Mouse (Mus musculus) neural tube, embryonic 14.5 days (tissue): Measurements from ENCODE around the gene Mtmr4. TPM values are rescaled to one million over a fixed set of nuclear protein-coding genes. Genes with fewer than 3 reads are reported as not detected.

Experiments
- ATAC-seq: fragments of 200-750 bp; cut with Nextera tagmentation; 2 replicates; pipeline ENCODE4 v1.8.0; 2017; ENCODE audit warnings: low read depth, mild to moderate bottlenecking, moderate TSS enrichment, moderate library complexity
- H3K27ac ChIP-seq: fragments of 300-500 bp; sonication (generic); 2 replicates; pipeline ENCODE4 v1.5.1; 2014; ENCODE audit warnings: low read depth, mild to moderate bottlenecking, control low read depth, low read length, moderate library complexity, mixed read lengths
- H3K27me3 ChIP-seq: fragments of 300-500 bp; sonication (generic); 2 replicates; pipeline ENCODE4 v1.6.1; 2014; ENCODE audit warnings: low read length; ENCODE audit not compliant: control insufficient read depth, insufficient read depth
- H3K36me3 ChIP-seq: fragments of 300-500 bp; sonication (generic); 2 replicates; pipeline ENCODE4 v1.6.1; 2014; ENCODE audit warnings: low read length, mixed read lengths; ENCODE audit not compliant: control insufficient read depth, insufficient read depth
- H3K4me1 ChIP-seq: fragments of 300-500 bp; sonication (generic); 2 replicates; pipeline ENCODE4 v1.6.1; 2014; ENCODE audit warnings: low read length; ENCODE audit not compliant: control insufficient read depth, insufficient read depth
- H3K4me2 ChIP-seq: fragments of 300-500 bp; sonication (generic); 2 replicates; pipeline ENCODE4 v1.6.1; 2014; ENCODE audit warnings: mild to moderate bottlenecking, low read depth, low read length, control low read depth
- H3K4me3 ChIP-seq: fragments of 300-500 bp; sonication (generic); 2 replicates; pipeline ENCODE4 v1.5.1; 2014; ENCODE audit warnings: low read depth, low read length, control low read depth, mixed read lengths
- H3K9ac ChIP-seq: fragments of 300-500 bp; sonication (generic); replicated peaks from 2 replicates; pipeline ENCODE4 v1.6.1; 2014; ENCODE audit warnings: low read depth, mild to moderate bottlenecking, control low read depth, low read length, mixed read lengths
- H3K9me3 ChIP-seq: fragments of 300-500 bp; sonication (generic); 2 replicates; pipeline ENCODE4 v1.6.1; 2016; ENCODE audit warnings: low read length; ENCODE audit not compliant: control insufficient read depth
- WGBS: fragments of 180-500 bp; shearing (Covaris S2); extraction: QIAGEN DNeasy Blood & Tissue Kit; methylation state at CpG from one replicate; pipeline ENCODE4 v1.1.7; 2014; 5-methylcytosine and 5-hydroxymethylcytosine counted together
- polyA plus RNA-seq: library from polyadenylated mRNA; unstranded; fragments of >200 nt; fragmentation: Nextera tagmentation; extraction: Ambion mirVana; gene quantifications from 2 replicates; pipeline ENCODE4 v1.2.1, GENCODE M21; 2014

Gene Mtmr4
- polyA plus RNA-seq, 1 experiment from 2014 or later = 51.0 TPM

DNA sequence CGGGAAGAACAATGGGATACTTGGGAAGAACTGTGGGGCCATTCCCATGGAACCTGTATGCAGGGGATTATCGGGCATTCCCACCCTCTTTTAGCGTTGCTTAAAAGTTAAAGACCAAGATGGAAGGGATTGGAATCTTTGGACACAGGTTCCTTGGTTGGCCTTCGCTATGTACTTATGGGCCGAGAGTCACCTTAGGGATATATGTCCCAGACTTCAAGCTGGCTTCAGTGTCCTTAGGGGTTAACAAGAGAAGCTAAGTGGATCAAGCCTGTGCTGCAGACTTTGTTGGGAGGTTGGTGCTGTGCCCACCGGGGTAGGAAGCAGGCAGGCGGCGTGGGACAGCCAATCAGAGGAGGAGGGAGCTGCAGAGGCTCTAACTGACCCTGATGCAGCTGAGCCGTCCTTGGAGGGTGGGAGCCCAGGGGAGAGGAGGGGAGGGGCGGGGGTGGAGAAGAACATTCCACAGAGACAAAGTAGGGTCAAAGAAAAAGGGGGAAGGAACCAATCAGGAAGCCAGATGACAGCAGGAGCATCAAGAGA lies 11.3 kb upstream of the Mtmr4 start:
- no peak for ATAC-seq
- H3K27ac ChIP-seq = no peak overlapping the region
- no peak overlapping the region for H3K9ac ChIP-seq
- no peaks in the 10 kb centered on the region for H3K36me3 ChIP-seq
- H3K27me3 ChIP-seq = no peaks in the 10 kb centered on the region
- WGBS = 52% methylated on average over 10 of the region's 10 CpGs
- H3K4me3 ChIP-seq = no peak overlapping the region
- H3K9me3 ChIP-seq = no peaks in the 10 kb centered on the region
- no peak overlapping the region for H3K4me2 ChIP-seq
- peaks cover 8% of the 10 kb centered on the region; the same call in 1 of the 2 replicates for H3K4me1 ChIP-seq

DNA sequence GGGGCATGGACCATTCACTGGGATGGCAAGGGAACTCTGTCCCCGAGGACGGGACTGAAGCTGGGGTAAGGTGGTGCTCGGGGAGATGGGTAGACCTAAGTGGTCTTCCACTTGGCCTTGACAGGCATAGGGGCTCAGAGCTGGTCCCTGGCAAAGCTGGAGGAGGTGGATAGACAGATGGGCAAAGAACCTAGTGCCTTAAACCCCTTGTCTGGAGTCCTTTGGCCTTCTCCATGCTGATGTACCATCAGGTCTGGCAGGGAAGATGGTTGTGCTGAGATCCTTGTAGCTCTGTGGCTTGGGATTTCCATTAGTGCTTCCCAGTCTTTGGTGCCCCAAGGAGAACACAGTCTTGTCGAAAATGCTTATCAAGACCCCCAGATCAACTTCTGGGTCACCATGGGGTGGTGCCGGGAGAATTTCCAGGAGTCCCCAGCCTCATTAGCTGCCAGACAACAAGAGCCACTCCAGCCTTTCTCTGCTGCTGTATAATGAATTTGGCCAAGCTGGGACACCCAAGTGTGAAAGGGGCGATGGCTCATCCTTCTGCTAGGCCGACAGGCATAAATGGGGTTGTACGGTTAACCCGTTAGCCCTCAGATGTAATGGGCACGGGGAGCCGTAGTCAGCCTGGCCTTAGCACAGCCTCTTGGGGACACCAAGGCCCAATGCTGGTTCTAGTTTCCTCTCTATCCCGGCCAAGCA lies 10.6 kb upstream of the Mtmr4 start:
- ATAC-seq = no peak
- no peak overlapping the region for H3K4me2 ChIP-seq
- H3K9ac ChIP-seq = no peak overlapping the region
- WGBS = 89% methylated on average over 12 of the region's 12 CpGs
- H3K27ac ChIP-seq = no peak overlapping the region
- H3K4me3 ChIP-seq = no peak overlapping the region
- H3K36me3 ChIP-seq = no peaks in the 10 kb centered on the region
- no peaks in the 10 kb centered on the region for H3K27me3 ChIP-seq
- no peaks in the 10 kb centered on the region for H3K9me3 ChIP-seq
- peaks cover 8% of the 10 kb centered on the region; the same call in 1 of the 2 replicates for H3K4me1 ChIP-seq

DNA sequence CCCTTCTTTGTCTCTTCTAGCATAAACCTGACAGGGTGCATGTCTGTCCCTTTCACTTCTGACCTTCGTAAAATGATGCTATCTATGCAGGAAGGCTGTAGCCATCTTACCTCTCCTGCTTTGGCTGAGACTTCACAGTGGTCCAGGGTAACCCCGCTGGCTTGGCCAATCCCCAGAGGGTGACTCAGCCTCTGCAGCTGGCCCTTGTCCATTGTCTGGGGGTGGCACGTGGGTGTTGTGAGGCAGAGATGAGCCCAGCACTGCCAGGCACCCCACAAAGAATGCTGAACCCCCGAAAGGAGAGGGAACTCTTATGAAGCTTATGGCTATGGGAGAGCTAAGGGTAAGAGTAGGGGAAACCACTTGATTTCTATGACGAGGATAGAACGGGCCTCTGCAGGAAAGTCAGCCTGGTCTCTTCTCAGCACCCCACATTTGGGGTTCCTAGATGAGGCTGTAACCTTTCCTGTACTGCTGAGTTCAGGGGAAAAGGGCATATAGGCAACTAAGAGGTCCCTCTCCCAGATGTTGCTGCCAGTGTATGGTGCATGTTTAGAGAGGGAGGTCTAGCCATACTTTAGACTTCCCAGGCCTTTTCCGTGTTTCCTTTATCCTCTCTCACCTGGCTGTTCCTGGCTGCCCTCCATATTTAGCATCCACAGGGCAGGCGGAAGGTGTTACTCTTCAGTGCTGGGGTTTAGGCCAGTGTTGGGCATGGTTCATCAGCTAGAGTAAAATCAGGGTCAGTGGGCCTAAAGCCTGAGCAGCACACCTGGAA lies 9.8 kb upstream of the Mtmr4 start:
- no peak for ATAC-seq
- no peaks in the 10 kb centered on the region for H3K27me3 ChIP-seq
- no peak overlapping the region for H3K4me3 ChIP-seq
- WGBS = 86% methylated on average over 8 of the region's 8 CpGs
- no peaks in the 10 kb centered on the region for H3K36me3 ChIP-seq
- no peak overlapping the region for H3K9ac ChIP-seq
- peaks cover 8% of the 10 kb centered on the region; the same call in 1 of the 2 replicates for H3K4me1 ChIP-seq
- H3K27ac ChIP-seq = no peak overlapping the region
- no peak overlapping the region for H3K4me2 ChIP-seq
- no peaks in the 10 kb centered on the region for H3K9me3 ChIP-seq

DNA sequence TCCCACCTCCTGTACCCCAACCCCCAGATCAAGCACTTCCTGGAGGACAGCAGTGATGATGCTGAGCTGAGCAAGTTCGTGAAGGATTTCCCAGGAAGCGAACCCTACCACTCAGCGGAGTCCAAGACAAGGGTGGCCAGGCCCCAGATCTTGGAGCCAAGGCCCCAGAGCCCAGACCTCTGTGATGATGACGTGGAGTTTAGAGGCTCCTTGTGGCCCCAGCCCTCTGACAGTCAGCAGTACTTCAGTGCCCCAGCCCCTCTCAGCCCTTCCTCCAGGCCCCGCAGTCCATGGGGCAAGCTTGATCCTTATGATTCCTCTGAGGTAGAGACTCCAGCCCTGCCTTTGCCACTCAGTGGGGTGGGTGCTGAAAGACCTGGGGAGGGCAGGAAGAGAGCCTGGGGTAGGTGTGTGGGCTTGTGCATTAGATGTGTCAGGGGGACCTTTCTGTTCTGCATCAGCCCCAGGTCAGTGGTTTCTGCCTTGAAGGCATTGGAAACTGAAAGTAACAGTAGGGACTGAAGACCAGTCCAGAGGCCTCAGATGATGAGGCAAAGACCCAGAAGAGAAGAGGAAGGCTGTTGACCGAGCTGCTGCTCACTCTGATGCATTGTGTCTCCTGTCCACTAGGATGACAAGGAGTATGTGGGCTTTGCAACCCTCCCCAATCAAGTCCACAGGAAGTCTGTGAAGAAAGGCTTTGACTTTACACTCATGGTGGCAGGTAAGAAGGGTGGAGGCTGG lies 8.5 kb upstream of the Mtmr4 start:
- Histone ChIP-seq H3K4me2 (no peak overlapping the region), H3K4me3 (no peak overlapping the region), H3K4me1 (peaks cover 3% of the 10 kb centered on the region; the same call in 1 of the 2 replicates), H3K27ac (no peak overlapping the region), H3K9me3 (no peaks in the 10 kb centered on the region), H3K27me3 (no peaks in the 10 kb centered on the region), H3K36me3 (no peaks in the 10 kb centered on the region), H3K9ac (no peak overlapping the region)
- ATAC-seq = no peak
- WGBS = 85% methylated on average over 6 of the region's 6 CpGs

DNA sequence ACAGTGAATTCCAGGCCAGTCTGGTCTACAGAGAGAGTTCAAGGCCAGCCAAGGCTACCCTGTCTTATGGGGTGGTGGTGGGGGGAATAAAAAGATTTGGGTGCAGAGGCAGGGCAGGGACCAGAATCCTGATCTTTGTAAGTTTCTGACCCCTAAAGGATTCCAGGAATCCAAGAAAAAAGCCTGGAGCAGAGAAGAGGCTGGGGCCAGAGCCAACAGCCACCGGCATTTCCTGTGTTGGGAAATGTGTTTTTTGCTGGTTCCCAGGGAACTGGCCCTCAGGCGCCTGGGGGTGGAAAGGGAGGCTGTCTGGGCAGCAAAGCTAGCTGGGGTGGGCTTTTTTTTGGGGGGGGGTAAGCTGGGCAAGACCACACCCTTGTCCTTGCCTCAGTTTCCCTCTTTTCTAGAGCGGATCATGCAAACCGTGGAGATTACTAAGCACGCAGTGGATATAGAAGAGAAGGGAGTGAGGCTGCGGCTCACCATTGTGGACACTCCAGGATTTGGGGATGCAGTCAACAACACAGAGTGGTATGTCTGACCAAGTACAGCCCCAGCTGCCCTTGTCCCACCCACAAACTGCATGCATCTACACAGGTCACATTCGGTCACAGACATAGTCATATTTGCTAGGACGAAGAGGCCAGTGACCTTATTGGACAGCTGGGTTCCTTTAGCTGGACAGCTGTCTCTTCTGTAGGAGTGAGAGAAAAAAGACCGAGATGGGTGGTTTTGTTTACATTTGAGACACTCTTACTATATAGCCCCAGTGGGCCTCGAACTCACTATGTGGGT lies 7.1 kb upstream of the Mtmr4 start:
- Histone ChIP-seq H3K36me3 (no peaks in the 10 kb centered on the region), H3K4me1 (no peaks in the 10 kb centered on the region; the same call in 1 of the 2 replicates), H3K9ac (no peak overlapping the region), H3K9me3 (no peaks in the 10 kb centered on the region), H3K4me3 (no peak overlapping the region), H3K4me2 (no peak overlapping the region), H3K27ac (no peak overlapping the region), H3K27me3 (no peaks in the 10 kb centered on the region)
- WGBS = 87% methylated on average over 10 of the region's 10 CpGs
- no peak for ATAC-seq

DNA sequence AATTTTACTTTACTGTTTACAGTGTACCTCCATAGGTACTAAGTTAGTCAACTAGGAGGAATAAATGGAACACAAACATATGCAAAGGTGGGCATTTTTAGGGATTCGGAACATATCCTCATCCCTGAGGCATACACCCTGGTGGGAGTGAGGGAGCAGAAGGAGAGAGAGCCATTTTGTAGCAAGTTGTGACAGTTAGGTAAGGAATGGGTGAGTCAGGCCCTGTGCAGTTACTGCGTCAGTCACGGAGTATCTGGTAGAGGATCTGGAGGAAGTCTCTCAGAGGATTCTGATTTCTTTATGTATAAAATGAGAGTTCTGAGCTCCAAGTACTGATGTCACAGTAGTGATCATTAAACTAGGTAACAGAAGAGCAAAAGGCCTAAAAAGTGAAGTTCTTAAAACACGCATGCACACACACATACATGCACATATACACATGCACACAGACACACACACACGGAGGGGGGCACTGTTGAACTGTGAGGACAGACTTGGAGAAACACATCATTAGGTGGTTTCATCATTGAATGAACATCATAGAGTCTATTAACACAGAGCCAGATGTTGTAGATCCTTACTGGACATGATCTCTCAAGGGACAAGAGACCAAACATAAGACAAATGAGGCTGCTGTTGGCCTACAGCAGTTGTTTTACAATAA lies 4.6 kb upstream of the Mtmr4 start:
- ATAC-seq = no peak
- WGBS = 90% methylated on average over 5 of the region's 5 CpGs
- peaks cover 9% of the 10 kb centered on the region for H3K4me1 ChIP-seq
- no peak overlapping the region for H3K4me3 ChIP-seq
- no peaks in the 10 kb centered on the region for H3K36me3 ChIP-seq
- H3K27me3 ChIP-seq = no peaks in the 10 kb centered on the region
- H3K27ac ChIP-seq = no peak overlapping the region
- H3K9me3 ChIP-seq = no peaks in the 10 kb centered on the region
- H3K9ac ChIP-seq = no peak overlapping the region
- H3K4me2 ChIP-seq = no peak overlapping the region

DNA sequence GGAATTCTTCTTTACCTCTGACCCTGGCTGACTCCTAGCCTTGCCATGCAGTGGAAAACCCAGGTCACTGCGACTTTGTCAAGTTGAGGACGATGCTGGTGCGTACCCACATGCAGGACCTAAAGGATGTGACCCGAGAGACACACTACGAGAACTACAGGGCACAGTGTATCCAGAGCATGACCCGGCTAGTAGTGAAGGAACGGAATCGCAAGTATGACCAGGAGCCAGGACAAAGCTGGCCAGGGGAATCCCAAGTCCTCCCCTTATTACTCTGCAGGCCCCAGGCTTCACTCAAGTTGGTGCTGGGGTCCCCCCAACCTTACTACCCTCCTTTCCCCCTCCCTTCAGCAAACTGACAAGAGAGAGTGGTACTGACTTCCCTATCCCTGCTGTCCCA lies 2.4 kb upstream of the Mtmr4 start:
- Histone ChIP-seq H3K4me1 (peaks cover 18% of the 10 kb centered on the region), H3K4me2 (no peak overlapping the region), H3K9ac (no peak overlapping the region)

More for the DNA sequence above, 2.4 kb upstream of the Mtmr4 start:
- H3K9me3 ChIP-seq = no peaks in the 10 kb centered on the region
- 93% methylated on average over 8 of the region's 8 CpGs for WGBS
- H3K27me3 ChIP-seq = no peaks in the 10 kb centered on the region
- no peak overlapping the region for H3K27ac ChIP-seq
- no peaks in the 10 kb centered on the region for H3K36me3 ChIP-seq
- H3K4me3 ChIP-seq = no peak overlapping the region
- ATAC-seq = no peak
